Mouse (Mus musculus): Measurements from ENCODE around the gene Ubqln4. TPM values are rescaled to one million over a fixed set of nuclear protein-coding genes. Genes with fewer than 3 reads are reported as not detected.

The Ubqln4 gene
- polyA plus RNA-seq, 1 experiment from 2014 or later: 73.4 TPM

GRCm38 (mm10) chr3:88529204-88530000, 24.2 kb upstream of the Ubqln4 start:
- Histone ChIP-seq H3K9me3 (no peaks in the 10 kb centered on the region), H3K27ac (peak overlapping the region; percentile 99), H3K4me1 (peaks cover 72% of the 10 kb centered on the region), H3K27me3 (ENCODE audit: poor library complexity, severe bottlenecking) (no peaks in the 10 kb centered on the region), H3K4me3 (peak overlapping the region; percentile 93), H3K36me3 (replicated peaks) (peaks cover 25% of the 10 kb centered on the region)
- WGBS: 32% methylated on average over 7 of the region's 7 CpGs
- DNase-seq (ENCODE audit: extremely low spot score, low spot score): no peak

- no peaks in the 10 kb centered on the region for H3K9me3 ChIP-seq
- peaks cover 25% of the 10 kb centered on the region for H3K36me3 ChIP-seq (replicated peaks)
- peak overlapping the region; percentile 93 for H3K4me3 ChIP-seq
- peaks cover 81% of the 10 kb centered on the region for H3K4me1 ChIP-seq
- no peak for DNase-seq (ENCODE audit: extremely low spot score, low spot score)
- no peaks in the 10 kb centered on the region for H3K27me3 ChIP-seq (ENCODE audit: poor library complexity, severe bottlenecking)
- WGBS: 2% methylated on average over 11 of the region's 11 CpGs
- H3K27ac ChIP-seq: peak overlapping the region; percentile 99
These were observed 23.3 kb upstream of the Ubqln4 start for GRCm38 (mm10) chr3:88530082-88530864.

- H3K4me1 ChIP-seq: peaks cover 82% of the 10 kb centered on the region
- H3K27me3 ChIP-seq (ENCODE audit: poor library complexity, severe bottlenecking): no peaks in the 10 kb centered on the region
- peak; percentile 93 for DNase-seq (ENCODE audit: extremely low spot score, low spot score)
- peak overlapping the region; percentile 99 for H3K27ac ChIP-seq
- under 1% methylated on average over 62 of the region's 63 CpGs for WGBS
- H3K36me3 ChIP-seq (replicated peaks): peaks cover 36% of the 10 kb centered on the region
- H3K4me3 ChIP-seq: peak overlapping the region; percentile 93
- H3K9me3 ChIP-seq: no peaks in the 10 kb centered on the region
These were observed 21.9 kb upstream of the Ubqln4 start for GRCm38 (mm10) chr3:88531348-88532298.

GRCm38 (mm10) chr3:88532299-88532674, 21.3 kb upstream of the Ubqln4 start, which contains the start of gene Mex3a:
Gene Mex3a (plus strand): TSS chr3:88532395.
- DNase-seq (ENCODE audit: extremely low spot score, low spot score): no peak

GRCm38 (mm10) chr3:88532689-88533511, 20.7 kb upstream of the Ubqln4 start:
- peak overlapping the region; percentile 93 for H3K4me3 ChIP-seq
- peak; percentile 77 for DNase-seq (ENCODE audit: extremely low spot score, low spot score)
- peaks cover 44% of the 10 kb centered on the region for H3K36me3 ChIP-seq (replicated peaks)
- no peaks in the 10 kb centered on the region for H3K27me3 ChIP-seq (ENCODE audit: poor library complexity, severe bottlenecking)
- H3K4me1 ChIP-seq: peaks cover 82% of the 10 kb centered on the region
- 0% methylated on average over 40 of the region's 40 CpGs for WGBS
- H3K27ac ChIP-seq: peak overlapping the region; percentile 99
- no peaks in the 10 kb centered on the region for H3K9me3 ChIP-seq

More at GRCm38 (mm10) chr3:88532299-88532674, 21.3 kb upstream of the Ubqln4 start, which contains the start of gene Mex3a:
- 1% methylated on average over 28 of the region's 31 CpGs for WGBS
- Histone ChIP-seq H3K27me3 (ENCODE audit: poor library complexity, severe bottlenecking) (no peaks in the 10 kb centered on the region), H3K27ac (peak within 1 kb of the TSS; percentile 99), H3K4me3 (peak within 1 kb of the TSS; percentile 93), H3K9me3 (no peaks in the 10 kb centered on the region), H3K36me3 (replicated peaks) (peaks cover 42% of the 10 kb centered on the region), H3K4me1 (peaks cover 82% of the 10 kb centered on the region)

- Histone ChIP-seq H3K4me1 (peaks cover 82% of the 10 kb centered on the region), H3K9me3 (no peaks in the 10 kb centered on the region), H3K36me3 (replicated peaks) (peaks cover 51% of the 10 kb centered on the region), H3K27me3 (ENCODE audit: poor library complexity, severe bottlenecking) (no peaks in the 10 kb centered on the region), H3K27ac (peak overlapping the region; percentile 99), H3K4me3 (peak overlapping the region; percentile 93)
- WGBS: 1% methylated on average over 5 of the region's 5 CpGs
- no peak for DNase-seq (ENCODE audit: extremely low spot score, low spot score)
These were observed 19.9 kb upstream of the Ubqln4 start for GRCm38 (mm10) chr3:88533706-88534105.

GRCm38 (mm10) chr3:88535005-88535404, 18.6 kb upstream of the Ubqln4 start:
- DNase-seq (ENCODE audit: extremely low spot score, low spot score): no peak
- H3K27ac ChIP-seq: peak overlapping the region; percentile 99
- no peaks in the 10 kb centered on the region for H3K9me3 ChIP-seq
- H3K36me3 ChIP-seq (replicated peaks): peaks cover 57% of the 10 kb centered on the region
- H3K27me3 ChIP-seq (ENCODE audit: poor library complexity, severe bottlenecking): no peaks in the 10 kb centered on the region
- H3K4me3 ChIP-seq: peak overlapping the region; percentile 93
- WGBS: 10% methylated on average over 3 of the region's 3 CpGs
- peaks cover 81% of the 10 kb centered on the region for H3K4me1 ChIP-seq

GRCm38 (mm10) chr3:88535527-88535926, 18.0 kb upstream of the Ubqln4 start:
- Histone ChIP-seq H3K27ac (peak overlapping the region; percentile 99), H3K36me3 (replicated peaks) (peaks cover 62% of the 10 kb centered on the region), H3K4me3 (peak overlapping the region; percentile 93), H3K4me1 (peaks cover 81% of the 10 kb centered on the region), H3K27me3 (ENCODE audit: poor library complexity, severe bottlenecking) (no peaks in the 10 kb centered on the region), H3K9me3 (no peaks in the 10 kb centered on the region)
- DNase-seq (ENCODE audit: extremely low spot score, low spot score): no peak
- 43% methylated on average over 4 of the region's 4 CpGs for WGBS

GRCm38 (mm10) chr3:88536103-88536930, 17.2 kb upstream of the Ubqln4 start:
- 9% methylated on average over 64 of the region's 64 CpGs for WGBS
- Histone ChIP-seq H3K36me3 (replicated peaks) (peaks cover 70% of the 10 kb centered on the region), H3K27me3 (ENCODE audit: poor library complexity, severe bottlenecking) (no peaks in the 10 kb centered on the region), H3K4me3 (peak overlapping the region; percentile 93), H3K27ac (peak overlapping the region; percentile 99), H3K9me3 (no peaks in the 10 kb centered on the region), H3K4me1 (peaks cover 81% of the 10 kb centered on the region)
- DNase-seq (ENCODE audit: extremely low spot score, low spot score): peak; percentile 75

- Histone ChIP-seq H3K4me3 (peak overlapping the region; percentile 93), H3K4me1 (peaks cover 84% of the 10 kb centered on the region)
- DNase-seq (ENCODE audit: extremely low spot score, low spot score): no peak
These were observed 16.4 kb upstream of the Ubqln4 start for GRCm38 (mm10) chr3:88537146-88537545.

More at GRCm38 (mm10) chr3:88537146-88537545, 16.4 kb upstream of the Ubqln4 start:
- 61% methylated on average over 6 of the region's 6 CpGs for WGBS
- Histone ChIP-seq H3K27me3 (ENCODE audit: poor library complexity, severe bottlenecking) (no peaks in the 10 kb centered on the region), H3K27ac (peak overlapping the region; percentile 99), H3K36me3 (replicated peaks) (peaks cover 77% of the 10 kb centered on the region), H3K9me3 (no peaks in the 10 kb centered on the region)

All from forebrain, embryonic 10.5 days (tissue).